Mouse (Mus musculus) hindbrain, embryonic 12.5 days (tissue): Measurements from ENCODE around the gene Utp4. TPM values are rescaled to one million over a fixed set of nuclear protein-coding genes. Genes with fewer than 3 reads are reported as not detected.

Source experiments
- ATAC-seq: fragments of 200-750 bp; cut with Nextera tagmentation; 2 replicates; pipeline ENCODE4 v1.8.0; 2017; ENCODE audit warnings: moderate TSS enrichment; ENCODE audit not compliant: low FRiP score
- H3K27ac ChIP-seq: fragments of 300-500 bp; sonication (generic); 2 replicates; pipeline ENCODE4 v1.5.1; 2016; ENCODE audit warnings: mild to moderate bottlenecking
- H3K27me3 ChIP-seq: fragments of 300-500 bp; sonication (generic); 2 replicates; pipeline ENCODE4 v1.6.1; 2016; ENCODE audit warnings: mild to moderate bottlenecking
- H3K36me3 ChIP-seq: fragments of 300-500 bp; sonication (generic); 2 replicates; pipeline ENCODE4 v1.6.1; 2016; ENCODE audit warnings: mild to moderate bottlenecking
- H3K4me1 ChIP-seq: fragments of 300-500 bp; sonication (generic); 2 replicates; pipeline ENCODE4 v1.6.1; 2016
- H3K4me2 ChIP-seq: fragments of 300-500 bp; sonication (generic); replicated peaks from 2 replicates; pipeline ENCODE4 v1.6.1; 2016; ENCODE audit warnings: mild to moderate bottlenecking
- H3K4me3 ChIP-seq: fragments of 300-500 bp; sonication (generic); 2 replicates; pipeline ENCODE4 v1.5.1; 2016; ENCODE audit warnings: mild to moderate bottlenecking
- H3K9ac ChIP-seq: fragments of 300-500 bp; sonication (generic); 2 replicates; pipeline ENCODE4 v1.6.1; 2016; ENCODE audit warnings: mild to moderate bottlenecking, moderate library complexity
- H3K9me3 ChIP-seq: fragments of 300-500 bp; sonication (generic); replicated peaks from 2 replicates; pipeline ENCODE4 v1.6.1; 2016; ENCODE audit warnings: mild to moderate bottlenecking
- WGBS: fragments of 180-500 bp; shearing (Covaris S2); methylation state at CpG from one replicate; pipeline ENCODE4 v1.1.7; 2016; 5-methylcytosine and 5-hydroxymethylcytosine counted together
- polyA plus RNA-seq: library from polyadenylated mRNA; unstranded; fragments of >200 nt; fragmentation: Nextera tagmentation; extraction: Ambion mirVana; gene quantifications from 2 replicates; pipeline ENCODE4 v1.2.1, GENCODE M21; 2016

The Utp4 gene
- polyA plus RNA-seq: 49.0 TPM in 2 replicates

DNA sequence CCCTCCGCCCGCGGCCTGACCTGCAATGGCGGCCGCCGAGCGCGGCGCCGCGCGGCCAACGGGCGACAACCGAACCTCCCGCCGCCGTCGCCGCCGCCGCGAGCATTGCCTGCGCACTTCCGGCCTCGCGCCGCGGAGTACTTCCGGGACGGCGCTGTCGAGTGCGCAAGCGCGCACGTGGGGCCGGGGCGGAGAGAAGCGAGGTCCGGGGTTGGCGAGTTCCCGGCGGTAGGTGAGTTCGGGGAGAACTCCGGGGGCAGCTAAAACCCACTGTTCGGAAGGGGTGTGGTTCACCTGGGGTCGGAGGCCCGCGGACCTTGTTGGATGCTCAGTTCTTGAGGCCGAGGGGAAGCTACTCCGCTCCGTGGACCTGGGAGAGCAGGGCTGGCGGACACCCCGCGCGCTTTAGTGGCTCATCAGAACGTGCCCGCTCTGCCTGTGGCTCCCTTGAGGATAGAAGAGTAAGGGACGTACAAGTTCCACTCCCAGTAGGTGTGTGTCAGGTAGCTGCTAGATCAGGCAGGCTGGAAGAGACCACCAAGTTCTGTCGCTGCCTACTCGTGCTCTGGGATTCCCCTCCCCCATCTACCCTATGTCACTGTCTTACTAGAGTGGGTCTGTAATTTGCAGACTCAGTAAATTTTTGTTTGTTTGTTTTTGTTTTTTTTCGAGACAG lies at the start of gene Utp4:
TSS of gene Utp4 (plus strand) at position 156 of the 676 bp plus-strand sequence.
- Histone ChIP-seq H3K4me3 (peak within 1 kb of the TSS; percentile 95), H3K27ac (peak within 1 kb of the TSS; percentile 96), H3K9me3 (no peaks in the 10 kb centered on the region), H3K4me2 (peak within 1 kb of the TSS; percentile 78), H3K27me3 (no peaks in the 10 kb centered on the region), H3K9ac (peak within 1 kb of the TSS; percentile 97), H3K4me1 (peaks cover 21% of the 10 kb centered on the region), H3K36me3 (peaks cover 9% of the 10 kb centered on the region)
- peak; percentile 96 for ATAC-seq
- under 1% methylated on average over 63 of the region's 63 CpGs for WGBS

DNA sequence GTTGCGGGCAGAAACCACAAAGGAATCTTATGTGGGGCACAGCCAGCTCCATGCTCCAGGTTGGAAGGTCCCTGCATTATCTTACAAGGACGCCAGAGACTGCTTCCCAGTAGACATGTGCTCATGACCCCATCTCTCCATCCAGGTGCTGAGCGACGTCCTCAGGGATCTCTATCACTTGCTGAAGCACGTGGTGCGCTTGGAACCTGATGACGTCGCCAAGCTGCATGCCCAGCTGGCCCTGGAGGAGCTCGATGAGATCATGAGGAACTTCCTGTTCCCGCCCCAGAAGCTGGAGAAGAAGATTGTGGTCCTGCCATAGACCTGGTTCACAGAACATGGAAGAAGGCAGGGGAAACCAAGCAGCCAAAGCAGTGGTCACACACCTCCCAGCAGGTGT lies 43.4 kb upstream of the Utp4 start:
- Histone ChIP-seq H3K27me3 (no peaks in the 10 kb centered on the region), H3K9ac (no peak overlapping the region), H3K27ac (no peak overlapping the region), H3K9me3 (no peaks in the 10 kb centered on the region), H3K36me3 (peaks cover 5% of the 10 kb centered on the region; the same call in 1 of the 2 replicates), H3K4me1 (peaks cover 6% of the 10 kb centered on the region; the same call in 1 of the 2 replicates), H3K4me3 (no peak overlapping the region), H3K4me2 (no peak overlapping the region)
- ATAC-seq: no peak
- WGBS: 84% methylated on average over 10 of the region's 10 CpGs

DNA sequence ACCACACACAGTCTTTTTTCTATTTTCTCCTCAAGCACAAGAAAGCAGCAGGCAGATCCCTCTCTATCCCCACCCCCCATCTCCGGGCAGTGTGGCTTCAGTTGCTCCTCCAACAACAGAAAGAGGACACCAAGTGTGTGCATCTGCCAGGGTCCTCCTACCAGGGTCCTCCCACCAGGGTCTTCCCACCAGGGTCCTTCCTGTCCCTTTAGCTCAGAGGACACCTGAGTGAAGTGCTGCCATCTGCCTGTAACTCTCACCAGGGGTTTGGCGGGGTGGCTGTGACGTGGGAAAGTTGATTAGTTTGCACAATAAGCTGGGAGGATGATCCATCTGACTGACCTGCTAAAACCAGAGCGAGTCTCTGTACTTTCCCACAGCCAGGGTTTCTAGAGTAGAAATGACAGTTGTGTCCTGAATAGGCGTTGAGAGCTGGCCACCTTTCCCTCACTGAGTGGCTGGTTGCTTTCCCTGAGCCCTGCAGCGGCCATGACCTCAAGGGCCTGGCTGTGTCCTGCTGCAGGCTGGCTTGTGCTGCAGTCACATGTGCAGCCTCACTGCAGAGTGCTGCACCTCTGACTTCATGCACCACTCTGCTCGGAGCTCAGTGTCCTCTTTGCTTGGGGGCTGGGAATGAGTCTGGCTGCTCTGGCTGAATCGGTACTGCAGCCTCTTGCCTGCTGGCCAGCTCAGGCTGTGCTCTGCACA lies 38.7 kb upstream of the Utp4 start:
- WGBS: 43% methylated on average over 8 of the region's 8 CpGs
- Histone ChIP-seq H3K4me1 (peaks cover 6% of the 10 kb centered on the region; the same call in 1 of the 2 replicates), H3K9ac (no peak overlapping the region)

DNA sequence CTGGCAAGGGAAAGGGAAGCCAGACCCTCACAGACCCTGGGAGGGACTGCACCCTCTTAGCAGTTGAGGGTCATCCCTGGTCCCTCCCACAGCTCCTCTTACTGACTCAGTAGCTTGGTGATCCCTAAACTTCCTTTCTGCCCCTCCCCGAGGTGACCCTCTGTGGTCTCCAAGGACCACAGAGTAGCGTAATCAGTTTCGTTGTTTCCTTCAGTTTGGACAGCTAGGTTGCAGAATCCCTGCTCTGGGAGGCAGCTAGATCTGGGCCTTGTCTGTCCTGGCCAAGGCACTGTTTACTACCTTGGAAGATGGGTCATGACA lies 38.2 kb upstream of the Utp4 start:
- no peak overlapping the region for H3K27ac ChIP-seq
- H3K36me3 ChIP-seq: peaks cover 4% of the 10 kb centered on the region; the same call in 1 of the 2 replicates
- 74% methylated on average over 3 of the region's 3 CpGs for WGBS
- no peak for ATAC-seq
- no peaks in the 10 kb centered on the region for H3K27me3 ChIP-seq
- no peaks in the 10 kb centered on the region for H3K9me3 ChIP-seq
- peaks cover 6% of the 10 kb centered on the region; the same call in 1 of the 2 replicates for H3K4me1 ChIP-seq
- no peak overlapping the region for H3K4me3 ChIP-seq
- H3K9ac ChIP-seq: no peak overlapping the region
- H3K4me2 ChIP-seq: no peak overlapping the region

More for the DNA sequence above, 38.7 kb upstream of the Utp4 start:
- Histone ChIP-seq H3K36me3 (peaks cover 5% of the 10 kb centered on the region; the same call in 1 of the 2 replicates), H3K4me3 (no peak overlapping the region), H3K4me2 (no peak overlapping the region), H3K27me3 (no peaks in the 10 kb centered on the region), H3K9me3 (no peaks in the 10 kb centered on the region), H3K27ac (no peak overlapping the region)
- no peak for ATAC-seq

DNA sequence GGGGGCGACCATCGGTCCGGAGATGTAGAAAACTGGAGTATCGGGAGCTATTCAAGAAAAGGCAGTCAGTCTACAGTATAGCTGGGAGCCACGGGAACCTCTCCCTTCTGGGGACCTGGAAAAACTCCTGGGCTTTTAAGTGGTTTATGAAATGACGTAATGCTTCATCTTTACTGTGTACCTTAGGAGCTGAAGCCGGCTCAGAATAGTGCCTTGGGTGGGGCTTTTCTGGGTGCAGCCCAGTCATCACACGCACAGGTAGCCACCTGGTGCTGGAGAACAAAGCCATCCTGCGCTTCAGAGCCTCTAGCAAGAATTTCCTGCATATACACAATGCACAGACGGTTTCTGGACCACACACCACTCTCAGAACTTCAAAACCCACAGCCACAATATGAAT lies 30.6 kb upstream of the Utp4 start:
- Histone ChIP-seq H3K9ac (no peak overlapping the region), H3K4me2 (no peak overlapping the region), H3K4me1 (peaks cover 4% of the 10 kb centered on the region; the same call in 1 of the 2 replicates), H3K27ac (no peak overlapping the region), H3K9me3 (no peaks in the 10 kb centered on the region), H3K4me3 (no peak overlapping the region), H3K27me3 (peaks cover 4% of the 10 kb centered on the region; the same call in 1 of the 2 replicates), H3K36me3 (no peaks in the 10 kb centered on the region)
- WGBS: 90% methylated on average over 10 of the region's 10 CpGs
- ATAC-seq: no peak

DNA sequence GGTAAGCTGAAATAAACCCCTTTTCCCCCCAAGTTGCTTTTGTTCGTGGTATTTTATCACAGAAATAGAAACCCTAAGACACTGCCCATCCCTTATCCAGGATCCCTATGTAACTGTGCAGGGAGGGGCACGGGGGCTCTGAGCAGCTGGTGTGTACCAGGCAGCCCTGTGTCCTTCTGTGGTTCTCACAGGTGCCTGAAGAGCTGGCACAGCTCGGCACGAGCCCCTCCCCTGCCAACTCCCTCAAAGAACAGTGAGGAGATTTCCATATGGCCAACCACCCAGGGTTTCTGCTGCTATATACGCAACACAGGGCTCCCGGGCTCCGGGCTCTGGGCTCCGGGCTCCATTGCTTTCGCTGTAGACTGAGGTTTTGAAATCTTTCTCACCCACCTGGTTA lies 28.1 kb upstream of the Utp4 start:
- Histone ChIP-seq H3K27ac (no peak overlapping the region), H3K4me3 (no peak overlapping the region), H3K9me3 (no peaks in the 10 kb centered on the region), H3K4me1 (peaks cover 7% of the 10 kb centered on the region; the same call in 1 of the 2 replicates), H3K27me3 (peaks cover 25% of the 10 kb centered on the region), H3K4me2 (no peak overlapping the region), H3K36me3 (no peaks in the 10 kb centered on the region), H3K9ac (no peak overlapping the region)
- WGBS: 80% methylated on average over 9 of the region's 9 CpGs
- ATAC-seq: no peak

DNA sequence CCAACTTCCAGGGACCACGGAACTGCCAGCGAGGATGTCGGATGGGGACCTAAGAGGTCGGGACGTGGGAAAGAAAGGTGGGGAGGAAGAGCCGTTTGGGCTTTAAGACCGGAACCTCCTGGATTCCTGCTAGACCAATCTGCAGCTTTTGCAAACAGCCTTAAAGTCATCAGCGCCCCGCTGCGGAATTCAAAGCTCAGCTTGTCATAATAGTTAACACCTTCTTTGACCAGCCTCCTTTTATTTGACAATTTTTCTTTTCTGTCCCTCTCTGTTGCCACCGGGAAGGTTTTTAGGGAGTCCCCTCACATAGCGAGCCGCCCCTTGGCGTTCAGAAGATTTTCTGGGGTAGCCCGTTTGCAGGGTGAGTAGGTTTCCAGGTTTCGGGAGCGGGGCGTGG lies 23.4 kb upstream of the Utp4 start, which contains the start of gene Has3:
TSS of gene Has3 (plus strand) at position 192 of the 400 bp plus-strand sequence.
- WGBS: 0% methylated on average over 18 of the region's 18 CpGs
- no peak for ATAC-seq
- H3K36me3 ChIP-seq: 0 out of 2 replicates have a peak, but pooled peaks cover 6% of the 10 kb centered on the region
- no peaks in the 10 kb centered on the region for H3K9me3 ChIP-seq
- peaks cover 26% of the 10 kb centered on the region for H3K4me1 ChIP-seq
- peak within 1 kb of the TSS; percentile 66 for H3K9ac ChIP-seq
- H3K27me3 ChIP-seq: peaks cover 65% of the 10 kb centered on the region
- 0 out of 2 replicates have a peak within 1 kb of the TSS, but pooled peaks have one; percentile 30 for H3K27ac ChIP-seq
- H3K4me3 ChIP-seq: peak within 1 kb of the TSS; percentile 53
- H3K4me2 ChIP-seq: peak within 1 kb of the TSS; percentile 95

DNA sequence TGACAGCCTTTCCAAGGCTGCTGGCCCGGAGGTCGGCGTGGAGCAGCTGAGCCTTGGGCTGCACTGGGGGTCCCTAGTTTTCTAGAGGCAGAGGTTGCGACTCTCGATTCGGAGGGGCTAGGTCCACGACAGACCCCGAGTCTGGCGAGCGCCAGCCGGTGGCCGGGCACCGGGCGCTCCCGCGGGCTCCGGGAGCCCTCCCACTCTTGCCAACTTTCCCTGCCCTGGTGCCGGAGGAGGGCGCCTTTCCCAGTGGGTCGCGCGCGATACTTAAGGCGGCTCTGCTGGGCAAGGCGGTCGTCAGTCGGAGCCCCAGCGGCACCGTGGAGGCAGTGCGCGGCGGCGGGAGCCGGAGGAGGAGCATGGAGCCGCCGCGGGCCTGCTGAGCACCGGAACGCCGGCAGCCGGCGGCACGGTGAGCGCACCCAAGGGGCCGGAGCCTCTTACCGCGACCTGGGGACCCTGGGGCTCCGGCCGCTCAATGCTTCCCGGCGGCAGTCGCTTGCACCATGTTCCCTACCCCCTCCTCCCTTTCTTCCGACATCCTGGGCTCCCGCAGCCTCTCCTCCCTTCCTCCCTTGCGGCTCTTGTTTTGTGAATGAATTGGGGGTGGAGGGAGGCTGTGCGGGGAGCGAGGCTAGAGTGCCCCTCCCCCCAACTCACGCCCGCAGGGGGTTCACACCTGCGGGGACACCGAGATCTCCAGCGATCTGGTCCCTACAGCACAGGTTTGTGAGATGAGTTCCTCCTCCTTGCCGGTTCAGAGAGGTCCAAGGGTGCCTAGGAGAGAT lies 22.7 kb upstream of the Utp4 start:
- peaks cover 26% of the 10 kb centered on the region for H3K4me1 ChIP-seq
- H3K27ac ChIP-seq: 0 out of 2 replicates have a peak overlapping the region, but pooled peaks have one; percentile 30
- H3K4me2 ChIP-seq: peak overlapping the region; percentile 95
- H3K36me3 ChIP-seq: 0 out of 2 replicates have a peak, but pooled peaks cover 8% of the 10 kb centered on the region
- peaks cover 65% of the 10 kb centered on the region for H3K27me3 ChIP-seq
- H3K4me3 ChIP-seq: peak overlapping the region; percentile 53
- WGBS: under 1% methylated on average over 57 of the region's 63 CpGs
- peak overlapping the region; percentile 66 for H3K9ac ChIP-seq
- no peaks in the 10 kb centered on the region for H3K9me3 ChIP-seq
- peak; percentile 69 for ATAC-seq

DNA sequence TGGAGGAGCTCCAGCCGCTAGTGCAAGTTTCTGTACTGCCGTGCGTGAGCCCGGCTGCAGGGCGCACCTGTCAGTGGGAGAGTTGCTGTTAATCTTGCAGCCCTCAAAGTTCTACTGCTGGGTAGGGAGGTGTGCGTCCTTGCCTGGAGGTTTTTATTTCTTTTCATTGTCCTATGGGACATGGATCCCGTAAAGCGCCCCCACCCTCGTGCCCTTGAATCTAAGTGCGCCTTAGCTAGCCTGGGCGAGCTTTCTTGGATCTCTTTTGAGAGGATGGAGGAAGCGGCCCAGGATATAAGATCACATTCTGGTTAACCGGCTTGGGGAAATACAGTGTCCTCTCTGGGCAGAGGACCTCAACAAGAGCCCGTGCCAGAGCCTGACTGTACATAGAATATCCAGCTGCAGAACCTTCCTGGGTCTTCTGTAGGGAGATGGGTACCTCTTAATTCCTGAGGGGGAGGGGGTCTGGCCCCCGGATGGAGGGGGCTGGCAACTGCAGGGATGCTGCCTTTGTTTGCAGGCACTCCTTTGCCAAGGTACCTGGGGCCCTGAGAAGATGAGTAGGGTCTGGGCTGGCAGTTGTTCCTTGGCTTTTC lies 22.0 kb upstream of the Utp4 start:
- Histone ChIP-seq H3K4me2 (peak overlapping the region; percentile 95), H3K27me3 (peaks cover 65% of the 10 kb centered on the region), H3K36me3 (peaks cover 13% of the 10 kb centered on the region), H3K4me3 (peak overlapping the region; percentile 53), H3K9ac (peak overlapping the region; percentile 66), H3K27ac (0 out of 2 replicates have a peak overlapping the region, but pooled peaks have one; percentile 30), H3K9me3 (no peaks in the 10 kb centered on the region), H3K4me1 (peaks cover 26% of the 10 kb centered on the region)
- ATAC-seq: peak; percentile 53
- whole genome bisulfite sequencing: 1% methylated on average over 15 of the region's 15 CpGs

DNA sequence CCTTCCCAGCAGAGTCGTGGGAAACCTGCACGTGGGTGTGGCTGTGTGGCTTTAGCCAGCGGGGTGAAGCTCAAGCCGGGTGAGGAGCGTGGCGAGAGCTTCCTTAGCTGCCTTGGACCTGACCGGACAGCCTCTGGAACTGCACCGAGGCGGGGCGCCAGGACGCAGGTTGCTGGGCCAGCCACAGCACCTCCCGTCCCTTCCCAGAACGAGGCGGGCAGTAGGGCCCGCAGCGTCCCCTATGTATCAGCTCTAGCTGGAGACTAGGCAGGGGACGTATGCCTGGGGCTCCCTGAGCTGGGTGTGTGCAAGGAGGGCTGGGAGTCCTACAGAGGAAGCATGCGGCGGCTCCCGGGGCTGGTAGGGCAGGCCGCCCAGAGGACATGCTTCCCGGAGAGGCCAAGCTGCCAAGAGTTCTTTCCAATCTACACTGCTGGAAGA lies 21.5 kb upstream of the Utp4 start:
- peak overlapping the region; percentile 66 for H3K9ac ChIP-seq
- peak overlapping the region; percentile 53 for H3K4me3 ChIP-seq
- H3K36me3 ChIP-seq: peaks cover 18% of the 10 kb centered on the region
- H3K9me3 ChIP-seq: no peaks in the 10 kb centered on the region
- H3K4me2 ChIP-seq: peak overlapping the region; percentile 95
- H3K27me3 ChIP-seq: peaks cover 65% of the 10 kb centered on the region
- H3K27ac ChIP-seq: no peak overlapping the region
- ATAC-seq: peak; percentile 67
- under 1% methylated on average over 22 of the region's 22 CpGs for whole genome bisulfite sequencing
- H3K4me1 ChIP-seq: peaks cover 26% of the 10 kb centered on the region

DNA sequence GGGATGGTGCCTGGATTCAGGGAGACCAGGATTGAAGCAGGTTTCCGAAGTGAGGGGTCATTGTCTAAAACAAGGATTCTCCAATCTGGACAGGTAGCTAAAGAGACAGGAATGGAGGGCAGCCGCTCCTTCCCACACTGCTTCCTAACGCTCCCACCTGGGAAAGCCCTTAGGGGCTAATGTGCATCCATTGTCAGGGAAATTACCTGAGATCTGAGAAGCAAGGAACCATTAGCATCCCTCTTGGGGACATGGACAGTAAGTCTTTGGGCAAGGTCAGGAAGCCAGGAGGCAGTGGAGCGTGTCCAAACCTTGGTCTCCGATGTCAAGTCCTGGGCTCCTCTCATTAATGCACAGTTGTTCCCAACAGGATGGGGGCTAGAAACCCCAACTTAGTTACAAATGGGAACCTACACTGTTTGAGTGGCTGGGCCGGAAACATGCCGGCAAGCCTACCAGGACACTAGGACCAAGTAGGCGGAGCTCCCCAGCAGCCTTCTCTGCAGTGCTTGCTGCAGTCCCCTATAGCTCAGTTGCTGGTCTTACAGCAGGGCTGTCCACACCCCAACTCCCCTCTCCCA lies 20.9 kb upstream of the Utp4 start:
- peaks cover 22% of the 10 kb centered on the region for H3K36me3 ChIP-seq
- no peak for ATAC-seq
- H3K27me3 ChIP-seq: peaks cover 61% of the 10 kb centered on the region
- H3K4me1 ChIP-seq: peaks cover 26% of the 10 kb centered on the region
- peak overlapping the region; percentile 66 for H3K9ac ChIP-seq
- peak overlapping the region; percentile 95 for H3K4me2 ChIP-seq
- H3K9me3 ChIP-seq: no peaks in the 10 kb centered on the region
- H3K27ac ChIP-seq: no peak overlapping the region
- peak overlapping the region; percentile 53 for H3K4me3 ChIP-seq
- WGBS: 5% methylated on average over 8 of the region's 8 CpGs
